Mouse (Mus musculus) forebrain, embryonic 12.5 days (tissue): ENCODE measurements at regions not wholly inside any gene's neighbourhood (a gene's known extent, or its start where the extent isn't known, plus 50 kb on each side); places are given as distances from the start of the nearest gene placed in this dataset.

Source experiments
- ATAC-seq: fragments of 200-750 bp; cut with Nextera tagmentation; 2 replicates; pipeline ENCODE4 v1.8.0; 2017; ENCODE audit warnings: moderate TSS enrichment; ENCODE audit not compliant: low FRiP score
- H3K27ac ChIP-seq: fragments of 300-500 bp; sonication (generic); 2 replicates; pipeline ENCODE4 v1.5.1; 2016; ENCODE audit warnings: mild to moderate bottlenecking
- H3K27me3 ChIP-seq: fragments of 300-500 bp; sonication (generic); 2 replicates; pipeline ENCODE4 v1.6.1; 2016; ENCODE audit warnings: mild to moderate bottlenecking
- H3K36me3 ChIP-seq: fragments of 300-500 bp; sonication (generic); replicated peaks from 2 replicates; pipeline ENCODE4 v1.6.1; 2016; ENCODE audit warnings: mild to moderate bottlenecking
- H3K4me1 ChIP-seq: fragments of 300-500 bp; sonication (generic); 2 replicates; pipeline ENCODE4 v1.6.1; 2016
- H3K4me2 ChIP-seq: fragments of 300-500 bp; sonication (generic); 2 replicates; pipeline ENCODE4 v1.6.1; 2016; ENCODE audit warnings: mild to moderate bottlenecking, moderate library complexity
- H3K4me3 ChIP-seq: fragments of 300-500 bp; sonication (generic); replicated peaks from 2 replicates; pipeline ENCODE4 v1.5.1; 2016; ENCODE audit warnings: mild to moderate bottlenecking
- H3K9ac ChIP-seq: fragments of 300-500 bp; sonication (generic); 2 replicates; pipeline ENCODE4 v1.6.1; 2016; ENCODE audit warnings: mild to moderate bottlenecking
- H3K9me3 ChIP-seq: fragments of 300-500 bp; sonication (generic); 2 replicates; pipeline ENCODE4 v1.6.1; 2016
- whole genome bisulfite sequencing: fragments of 180-500 bp; shearing (Covaris S2); methylation state at CpG from one replicate; pipeline ENCODE4 v1.1.7; 2016; 5-methylcytosine and 5-hydroxymethylcytosine counted together

- no peak overlapping the region for H3K27ac ChIP-seq
- H3K9me3 ChIP-seq: no peaks in the 10 kb centered on the region
- no peak for ATAC-seq
- H3K36me3 ChIP-seq: no peaks in the 10 kb centered on the region
- no peak overlapping the region for H3K4me3 ChIP-seq
- no peak overlapping the region for H3K9ac ChIP-seq
- 60% methylated on average over 6 of the region's 7 CpGs for WGBS
- peaks cover 4% of the 10 kb centered on the region; the same call in 1 of the 2 replicates for H3K4me1 ChIP-seq
- no peak overlapping the region for H3K4me2 ChIP-seq
- no peaks in the 10 kb centered on the region for H3K27me3 ChIP-seq
These were observed 88.5 kb downstream of the Tmem17 start for GRCm38 (mm10) chr11:22600370-22600769.

- 23% methylated on average over 3 of the region's 3 CpGs for WGBS
- ATAC-seq: no peak
- H3K9me3 ChIP-seq: no peaks in the 10 kb centered on the region
These were observed 90.1 kb downstream of the Tmem17 start for GRCm38 (mm10) chr11:22601977-22602376.

GRCm38 (mm10) chr11:22602610-22603009 is 90.7 kb downstream of the Tmem17 start:
- no peak for ATAC-seq
- 87% methylated on average over 3 of the region's 3 CpGs for WGBS

More at GRCm38 (mm10) chr11:22601977-22602376, 90.1 kb downstream of the Tmem17 start:
- Histone ChIP-seq H3K27ac (no peak overlapping the region), H3K4me3 (no peak overlapping the region), H3K27me3 (no peaks in the 10 kb centered on the region), H3K36me3 (no peaks in the 10 kb centered on the region), H3K4me2 (no peak overlapping the region), H3K4me1 (peaks cover 4% of the 10 kb centered on the region; the same call in 1 of the 2 replicates), H3K9ac (no peak overlapping the region)

GRCm38 (mm10) chr11:22603397-22603796 is 91.5 kb downstream of the Tmem17 start:
- no peaks in the 10 kb centered on the region for H3K9me3 ChIP-seq
- no peaks in the 10 kb centered on the region for H3K36me3 ChIP-seq
- no peak for ATAC-seq
- H3K27me3 ChIP-seq: no peaks in the 10 kb centered on the region
- no peak overlapping the region for H3K4me2 ChIP-seq
- no peak overlapping the region for H3K9ac ChIP-seq
- no peak overlapping the region for H3K27ac ChIP-seq
- 84% methylated on average over 1 of the region's 1 CpGs for WGBS
- peaks cover 4% of the 10 kb centered on the region; the same call in 1 of the 2 replicates for H3K4me1 ChIP-seq
- H3K4me3 ChIP-seq: no peak overlapping the region

More at GRCm38 (mm10) chr11:22602610-22603009, 90.7 kb downstream of the Tmem17 start:
- Histone ChIP-seq H3K27me3 (no peaks in the 10 kb centered on the region), H3K4me2 (no peak overlapping the region), H3K27ac (no peak overlapping the region), H3K4me1 (peaks cover 4% of the 10 kb centered on the region; the same call in 1 of the 2 replicates), H3K36me3 (no peaks in the 10 kb centered on the region), H3K9ac (no peak overlapping the region), H3K4me3 (no peak overlapping the region), H3K9me3 (no peaks in the 10 kb centered on the region)

GRCm38 (mm10) chr11:22606380-22606779 is 94.5 kb downstream of the Tmem17 start:
- Histone ChIP-seq H3K4me1 (peaks cover 17% of the 10 kb centered on the region), H3K9ac (no peak overlapping the region), H3K9me3 (no peaks in the 10 kb centered on the region), H3K36me3 (no peaks in the 10 kb centered on the region), H3K4me3 (no peak overlapping the region), H3K27me3 (no peaks in the 10 kb centered on the region), H3K27ac (no peak overlapping the region), H3K4me2 (no peak overlapping the region)
- 69% methylated on average over 4 of the region's 4 CpGs for WGBS
- no peak for ATAC-seq

- Histone ChIP-seq H3K27me3 (no peaks in the 10 kb centered on the region), H3K4me1 (peaks cover 14% of the 10 kb centered on the region), H3K9me3 (no peaks in the 10 kb centered on the region), H3K4me3 (no peak overlapping the region), H3K27ac (no peak overlapping the region), H3K4me2 (no peak overlapping the region), H3K36me3 (no peaks in the 10 kb centered on the region), H3K9ac (no peak overlapping the region)
- ATAC-seq: no peak
- WGBS: 78% methylated on average over 5 of the region's 5 CpGs
These were observed 95.8 kb downstream of the Tmem17 start for GRCm38 (mm10) chr11:22607645-22608044.

- Histone ChIP-seq H3K27me3 (no peaks in the 10 kb centered on the region), H3K9ac (no peak overlapping the region), H3K4me2 (no peak overlapping the region), H3K36me3 (no peaks in the 10 kb centered on the region), H3K4me3 (no peak overlapping the region), H3K9me3 (no peaks in the 10 kb centered on the region), H3K4me1 (peaks cover 14% of the 10 kb centered on the region), H3K27ac (no peak overlapping the region)
- no peak for ATAC-seq
These were observed 97.1 kb downstream of the Tmem17 start for GRCm38 (mm10) chr11:22608945-22609344.

GRCm38 (mm10) chr11:22610433-22611101 is 98.7 kb downstream of the Tmem17 start:
- H3K4me3 ChIP-seq: no peak overlapping the region
- peak overlapping the region; percentile 4; the same call in 1 of the 2 replicates for H3K4me2 ChIP-seq
- no peaks in the 10 kb centered on the region for H3K27me3 ChIP-seq
- no peak overlapping the region for H3K27ac ChIP-seq
- peaks cover 14% of the 10 kb centered on the region for H3K4me1 ChIP-seq
- no peak for ATAC-seq
- H3K36me3 ChIP-seq: no peaks in the 10 kb centered on the region
- H3K9ac ChIP-seq: no peak overlapping the region
- no peaks in the 10 kb centered on the region for H3K9me3 ChIP-seq
- WGBS: 9% methylated on average over 12 of the region's 12 CpGs

GRCm38 (mm10) chr11:22611102-22611869 is 99.4 kb downstream of the Tmem17 start:
- Histone ChIP-seq H3K4me3 (no peak overlapping the region), H3K4me1 (peaks cover 14% of the 10 kb centered on the region), H3K4me2 (no peak overlapping the region), H3K27ac (no peak overlapping the region), H3K36me3 (no peaks in the 10 kb centered on the region), H3K9ac (no peak overlapping the region), H3K27me3 (no peaks in the 10 kb centered on the region), H3K9me3 (no peaks in the 10 kb centered on the region)
- 62% methylated on average over 6 of the region's 6 CpGs for WGBS
- ATAC-seq: no peak

- no peak overlapping the region for H3K4me3 ChIP-seq
- 68% methylated on average over 2 of the region's 2 CpGs for WGBS
- H3K9ac ChIP-seq: no peak overlapping the region
- no peaks in the 10 kb centered on the region for H3K36me3 ChIP-seq
- H3K27me3 ChIP-seq: 0 out of 2 replicates have a peak, but pooled peaks cover 6% of the 10 kb centered on the region
- no peak overlapping the region for H3K27ac ChIP-seq
- peaks cover 18% of the 10 kb centered on the region for H3K4me1 ChIP-seq
- no peak for ATAC-seq
- H3K9me3 ChIP-seq: no peaks in the 10 kb centered on the region
- no peak overlapping the region for H3K4me2 ChIP-seq
These were observed 101.6 kb downstream of the Tmem17 start for GRCm38 (mm10) chr11:22613500-22613899.

GRCm38 (mm10) chr11:22617204-22617874 is 105.5 kb downstream of the Tmem17 start:
- Histone ChIP-seq H3K27me3 (0 out of 2 replicates have a peak, but pooled peaks cover 6% of the 10 kb centered on the region), H3K4me1 (0 out of 2 replicates have a peak, but pooled peaks cover 3% of the 10 kb centered on the region), H3K9me3 (no peaks in the 10 kb centered on the region), H3K27ac (no peak overlapping the region), H3K4me3 (peak overlapping the region; percentile 31), H3K4me2 (peak overlapping the region; percentile 56), H3K9ac (0 out of 2 replicates have a peak overlapping the region, but pooled peaks have one; percentile 29), H3K36me3 (no peaks in the 10 kb centered on the region)
- 9% methylated on average over 21 of the region's 21 CpGs for WGBS
- ATAC-seq: peak; percentile 89
